Mouse (Mus musculus) lung, postnatal 0 days (tissue): Measurements from ENCODE around the gene Angptl8. TPM values are rescaled to one million over a fixed set of nuclear protein-coding genes. Genes with fewer than 3 reads are reported as not detected.
"Not testable (repeated sequence)": the region's sequence is repeated elsewhere in the genome, so short reads cannot be mapped to it uniquely, and the experiment has no call there.

Source experiments
- ATAC-seq: fragments of 200-750 bp; cut with Nextera tagmentation; 2 replicates; pipeline ENCODE4 v1.8.0; 2017; ENCODE audit warnings: moderate library complexity
- DNase-seq: peaks from one replicate; pipeline ENCODE4 v3.0.0-alpha.2; 2016; ENCODE audit warnings: low spot score
- H3K27ac ChIP-seq: fragments of 300-500 bp; sonication (generic); 2 replicates; pipeline ENCODE4 v1.5.1; 2014; ENCODE audit warnings: antibody characterized with exemption, mild to moderate bottlenecking, low read length, mixed read lengths
- H3K27me3 ChIP-seq: fragments of 300-500 bp; sonication (generic); replicated peaks from 2 replicates; pipeline ENCODE4 v1.6.1; 2014; ENCODE audit warnings: low read length, mixed read lengths; ENCODE audit not compliant: insufficient read depth
- H3K36me3 ChIP-seq: fragments of 300-500 bp; sonication (generic); 2 replicates; pipeline ENCODE4 v1.6.1; 2014; ENCODE audit warnings: low read length, mixed read lengths; ENCODE audit not compliant: insufficient read depth
- H3K4me1 ChIP-seq: fragments of 300-500 bp; sonication (generic); 2 replicates; pipeline ENCODE4 v1.6.1; 2014; ENCODE audit warnings: antibody characterized with exemption, low read depth, low read length, mixed read lengths; ENCODE audit not compliant: insufficient read depth
- H3K4me2 ChIP-seq: fragments of 300-500 bp; sonication (generic); replicated peaks from 2 replicates; pipeline ENCODE4 v1.6.1; 2014; ENCODE audit warnings: low read depth, mild to moderate bottlenecking, low read length, moderate library complexity, mixed read lengths
- H3K4me3 ChIP-seq: fragments of 300-500 bp; sonication (generic); 2 replicates; pipeline ENCODE4 v1.5.1; 2014; ENCODE audit warnings: low read depth, low read length
- H3K9ac ChIP-seq: fragments of 300-500 bp; sonication (generic); replicated peaks from 2 replicates; pipeline ENCODE4 v1.6.1; 2014; ENCODE audit warnings: low read depth, mild to moderate bottlenecking
- H3K9me3 ChIP-seq: fragments of 300-500 bp; sonication (generic); 2 replicates; pipeline ENCODE4 v1.6.1; 2016; ENCODE audit warnings: low read length, mixed read lengths
- CTCF ChIP-seq: IDR thresholded peaks from 2 replicates; pipeline ENCODE4 v1.5.1; 2016; ENCODE audit warnings: antibody characterized with exemption, mild to moderate bottlenecking
- EP300 ChIP-seq: IDR thresholded peaks from 2 replicates; pipeline ENCODE4 v1.6.1; 2016; ENCODE audit warnings: antibody characterized with exemption, mild to moderate bottlenecking, control low read depth
- WGBS: fragments of 180-500 bp; shearing (Covaris S2); extraction: QIAGEN DNeasy Blood & Tissue Kit; methylation state at CpG from one replicate; pipeline ENCODE4 v1.1.7; 2014; 5-methylcytosine and 5-hydroxymethylcytosine counted together
- polyA plus RNA-seq: library from polyadenylated mRNA; unstranded; fragments of >200 nt; fragmentation: Nextera tagmentation; extraction: Ambion mirVana; gene quantifications from 2 replicates; pipeline ENCODE4 v1.2.1, GENCODE M21; 2015

Angptl8 gene
- polyA plus RNA-seq, 1 experiment from 2014 or later = 7.4 TPM

GRCm38 (mm10) chr9:21865673-21866398, 30.5 kb downstream of the Angptl8 start:
- Histone ChIP-seq H3K4me3 (no peak overlapping the region), H3K9me3 (no peaks in the 10 kb centered on the region), H3K9ac (no peak overlapping the region), H3K27me3 (no peaks in the 10 kb centered on the region), H3K36me3 (no peaks in the 10 kb centered on the region), H3K4me2 (no peak overlapping the region), H3K4me1 (no peaks in the 10 kb centered on the region), H3K27ac (no peak overlapping the region)
- ATAC-seq (no peak), DNase-seq (no peak)
- WGBS = 64% methylated on average over 5 of the region's 5 CpGs
- no peak for TF ChIP-seq CTCF
- no peak for TF ChIP-seq EP300

- DNase-seq = peak; percentile 17
- Histone ChIP-seq H3K36me3 (no peaks in the 10 kb centered on the region), H3K9me3 (no peaks in the 10 kb centered on the region), H3K27me3 (no peaks in the 10 kb centered on the region), H3K9ac (no peak overlapping the region), H3K4me2 (no peak overlapping the region), H3K4me3 (no peak overlapping the region), H3K4me1 (no peaks in the 10 kb centered on the region), H3K27ac (no peak overlapping the region)
- TF ChIP-seq CTCF (no peak), EP300 (no peak)
- 23% methylated on average over 2 of the region's 2 CpGs for WGBS
- no peak for ATAC-seq
These were observed 31.3 kb downstream of the Angptl8 start for GRCm38 (mm10) chr9:21866641-21867040.

DNA sequence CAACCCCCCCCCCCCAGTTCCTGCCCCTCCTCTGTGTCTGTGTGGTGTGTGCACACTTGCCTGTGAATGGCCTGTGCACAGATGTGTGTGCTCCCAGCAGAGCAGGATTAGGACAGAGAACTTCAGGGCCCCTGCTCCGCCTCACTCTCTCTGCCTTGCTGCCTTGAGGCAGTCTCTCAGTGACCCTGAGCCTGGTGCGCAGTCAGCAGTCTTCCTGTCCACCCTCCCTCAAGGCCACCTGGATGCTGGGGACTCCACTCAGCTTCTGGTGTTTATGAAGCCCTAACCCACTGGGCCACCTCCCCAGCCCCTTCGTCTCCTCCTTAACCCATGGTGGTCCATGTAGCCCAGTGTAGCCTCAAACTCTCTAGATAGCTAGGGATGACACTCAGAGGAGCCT, 32.4 kb downstream of the Angptl8 start:
- Histone ChIP-seq H3K36me3 (no peaks in the 10 kb centered on the region), H3K9ac (no peak overlapping the region), H3K4me2 (no peak overlapping the region), H3K9me3 (no peaks in the 10 kb centered on the region), H3K4me3 (no peak overlapping the region), H3K27ac (no peak overlapping the region), H3K27me3 (no peaks in the 10 kb centered on the region), H3K4me1 (no peaks in the 10 kb centered on the region)
- 83% methylated on average over 3 of the region's 3 CpGs for WGBS
- TF ChIP-seq CTCF (no peak), EP300 (no peak)
- DNase-seq (no peak), ATAC-seq (no peak)

DNA sequence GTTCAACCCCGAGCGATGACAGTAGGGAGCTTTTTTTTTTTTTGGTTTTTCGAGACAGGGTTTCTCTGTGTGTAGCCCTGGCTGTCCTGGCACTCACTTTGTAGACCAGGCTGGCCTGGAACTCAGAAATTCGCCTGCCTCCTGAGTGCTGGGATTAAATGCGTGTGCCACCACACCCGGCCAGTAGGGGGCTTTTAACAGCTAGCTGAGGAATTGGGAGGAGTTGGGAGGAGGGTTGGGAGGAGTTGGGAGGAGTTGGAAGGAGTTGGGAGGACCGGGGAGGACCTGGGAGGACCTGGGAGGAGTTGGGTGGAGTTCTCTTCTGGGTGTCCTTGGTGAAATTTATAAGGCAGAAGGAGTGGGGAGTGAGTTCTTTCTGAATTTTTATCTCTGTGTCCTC, 34.0 kb downstream of the Angptl8 start:
- not testable (repeated sequence) for H3K27ac ChIP-seq, H3K4me1 ChIP-seq, H3K4me2 ChIP-seq, ATAC-seq, H3K9me3 ChIP-seq, H3K36me3 ChIP-seq, H3K4me3 ChIP-seq, H3K9ac ChIP-seq, H3K27me3 ChIP-seq
- WGBS = 47% methylated on average over 7 of the region's 7 CpGs
- peak; percentile 69 for TF ChIP-seq CTCF
- DNase-seq = peak; percentile 46

DNA sequence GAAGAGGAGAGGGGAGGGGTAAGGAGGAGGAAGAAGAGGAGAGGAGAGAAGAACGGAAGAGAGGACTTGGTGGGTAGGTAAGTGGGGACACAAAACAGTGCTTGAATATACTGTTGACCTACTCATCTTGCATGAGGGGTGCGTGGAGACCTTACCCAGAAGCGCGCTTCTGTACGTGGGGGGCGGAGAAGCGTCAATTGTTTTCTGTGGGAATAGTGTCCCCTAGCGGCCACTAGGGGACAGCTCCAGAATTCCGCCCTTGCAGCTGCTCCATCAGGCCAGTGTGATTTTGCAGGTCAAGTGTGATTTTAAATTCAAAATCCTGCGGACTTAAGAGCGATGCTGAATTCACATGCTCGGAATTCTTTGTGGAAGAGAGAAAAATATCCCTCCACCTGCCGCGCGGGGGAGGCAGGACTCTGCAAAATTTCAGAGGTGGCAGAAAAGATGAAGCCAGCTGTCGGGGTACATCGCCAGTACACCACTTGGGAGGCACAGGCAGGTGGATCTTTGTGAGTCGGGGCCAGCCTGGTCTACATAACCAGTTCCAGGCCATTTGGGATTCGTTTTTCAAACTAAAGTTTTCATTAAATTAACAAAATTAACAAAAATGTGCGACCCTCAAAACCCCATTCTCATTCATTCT, 35.7 kb downstream of the Angptl8 start:
- TF ChIP-seq CTCF (peak; percentile 89), EP300 (no peak)
- no peak overlapping the region for H3K4me3 ChIP-seq
- 14% methylated on average over 20 of the region's 20 CpGs for WGBS

GRCm38 (mm10) chr9:21872204-21872603, 36.9 kb downstream of the Angptl8 start:
- Histone ChIP-seq H3K36me3 (no peaks in the 10 kb centered on the region), H3K9ac (no peak overlapping the region), H3K27ac (no peak overlapping the region), H3K4me2 (no peak overlapping the region), H3K9me3 (no peaks in the 10 kb centered on the region), H3K4me1 (no peaks in the 10 kb centered on the region), H3K4me3 (no peak overlapping the region), H3K27me3 (no peaks in the 10 kb centered on the region)
- 42% methylated on average over 4 of the region's 4 CpGs for WGBS
- DNase-seq = peak; percentile 66
- TF ChIP-seq EP300 (no peak), CTCF (no peak)
- peak; percentile 42; the same call in 1 of the 2 replicates for ATAC-seq

More for the DNA sequence above, 35.7 kb downstream of the Angptl8 start:
- Histone ChIP-seq H3K4me2 (no peak overlapping the region), H3K9me3 (no peaks in the 10 kb centered on the region), H3K27ac (no peak overlapping the region), H3K36me3 (no peaks in the 10 kb centered on the region), H3K27me3 (no peaks in the 10 kb centered on the region), H3K9ac (no peak overlapping the region), H3K4me1 (no peaks in the 10 kb centered on the region)
- ATAC-seq = peak; percentile 63
- peak; percentile 80 for DNase-seq
